Mouse (Mus musculus) C2C12 (cell line): ENCODE measurements around the gene Elovl6. TPM values are rescaled to one million over a fixed set of nuclear protein-coding genes. Genes with fewer than 3 reads are reported as not detected.

Experiments
- H3K27me3 ChIP-seq: one replicate; pipeline ENCODE4 v1.6.1; 2011; ENCODE audit not compliant: control insufficient read depth, insufficient read depth, insufficient read length
- H3K36me3 ChIP-seq: one replicate; pipeline ENCODE4 v1.6.1; 2011; ENCODE audit not compliant: control insufficient read depth, insufficient read depth
- H3K4me3 ChIP-seq: one replicate; pipeline ENCODE4 v1.5.1; 2011; ENCODE audit warnings: mild to moderate bottlenecking, control low read depth; ENCODE audit not compliant: poor library complexity, insufficient read depth, severe bottlenecking
- H3K79me2 ChIP-seq: one replicate; pipeline ENCODE4 v1.6.1; 2011; ENCODE audit not compliant: control insufficient read depth, insufficient read depth
- H3K79me3 ChIP-seq: one replicate; pipeline ENCODE4 v1.6.1; 2011; ENCODE audit warnings: low read depth, control low read depth
- H3ac ChIP-seq: one replicate; pipeline ENCODE3; 2011; ENCODE audit warnings: low read depth; ENCODE audit not compliant: control insufficient read depth, insufficient read length
- CEBPB ChIP-seq: IDR thresholded peaks from one replicate; pipeline ENCODE4 v1.6.1; 2011; ENCODE audit warnings: low read depth, mild to moderate bottlenecking, control low read depth, moderate library complexity
- CTCF ChIP-seq: IDR thresholded peaks from one replicate; pipeline ENCODE4 v1.5.1; 2011; ENCODE audit not compliant: control insufficient read depth, insufficient read depth, insufficient read length
- FOSL1 ChIP-seq: IDR thresholded peaks from one replicate; pipeline ENCODE4 v1.8.0; 2011; ENCODE audit warnings: mild to moderate bottlenecking, low read length; ENCODE audit not compliant: poor library complexity, insufficient read depth, severe bottlenecking
- MAX ChIP-seq: IDR thresholded peaks from one replicate; pipeline ENCODE4 v1.6.1; 2011; ENCODE audit warnings: mild to moderate bottlenecking, control low read depth
- MYOD1 ChIP-seq: IDR thresholded peaks from one replicate; pipeline ENCODE4 v1.6.1; 2011; ENCODE audit warnings: low read depth; ENCODE audit not compliant: control insufficient read depth, insufficient read length
- MYOG ChIP-seq: IDR thresholded peaks from one replicate; pipeline ENCODE4 v1.6.1; 2011; ENCODE audit not compliant: control insufficient read depth, insufficient read length; ENCODE audit errors: extremely low read depth
- USF1 ChIP-seq: IDR thresholded peaks from one replicate; pipeline ENCODE4 v1.6.1; 2011; ENCODE audit warnings: low read depth, mild to moderate bottlenecking, control low read depth, moderate library complexity
- polyA plus RNA-seq: library from polyadenylated mRNA; unstranded; fragments of >200 nt; fragmentation: generic; extraction: Trizol; gene quantifications from one replicate; pipeline ENCODE4 v1.2.1, GENCODE M21; 2012; ENCODE audit warnings: missing spikeins

Elovl6 gene
- polyA plus RNA-seq, 1 experiment = 8.0 TPM

DNA sequence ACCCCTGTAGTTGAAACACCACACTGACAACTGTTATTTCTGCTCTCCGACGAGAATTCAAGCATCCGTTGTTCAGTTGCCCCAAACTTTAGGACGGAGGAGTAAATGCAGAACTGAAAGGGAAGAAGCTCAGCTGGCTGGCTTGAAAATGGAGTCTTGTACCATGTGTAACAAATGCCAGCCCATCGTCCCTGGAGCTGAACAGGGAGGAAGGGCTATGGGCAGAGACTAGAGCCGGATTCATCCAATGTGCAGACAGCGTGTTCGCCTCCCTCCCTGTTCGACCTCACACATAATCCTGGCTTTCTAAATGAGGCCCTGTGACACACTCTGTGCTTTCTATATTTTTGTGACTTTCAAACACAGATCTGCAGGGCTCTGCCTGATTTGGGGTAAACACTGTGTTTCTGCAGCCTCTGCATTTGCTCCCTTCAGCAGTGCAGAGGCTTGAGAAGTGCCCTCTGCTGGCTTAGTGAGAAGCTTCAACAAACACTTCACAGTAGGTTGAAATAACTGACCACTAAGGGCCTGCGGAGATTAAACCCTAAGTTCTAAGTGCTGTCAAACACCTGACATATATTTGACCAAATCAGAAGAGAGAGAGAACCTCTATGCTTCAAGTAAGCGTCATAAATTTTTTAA, 102.2 kb downstream of the Elovl6 start:
- Histone ChIP-seq H3K4me3 (no peak overlapping the region), H3K27me3 (no peaks in the 10 kb centered on the region), H3ac (no peak overlapping the region), H3K36me3 (peaks cover 44% of the 10 kb centered on the region), H3K79me2 (no peaks in the 10 kb centered on the region), H3K79me3 (no peaks in the 10 kb centered on the region)
- TF ChIP-seq MYOG (no peak), USF1 (no peak), CEBPB (no peak), FOSL1 (no peak), MAX (no peak), CTCF (no peak)

DNA sequence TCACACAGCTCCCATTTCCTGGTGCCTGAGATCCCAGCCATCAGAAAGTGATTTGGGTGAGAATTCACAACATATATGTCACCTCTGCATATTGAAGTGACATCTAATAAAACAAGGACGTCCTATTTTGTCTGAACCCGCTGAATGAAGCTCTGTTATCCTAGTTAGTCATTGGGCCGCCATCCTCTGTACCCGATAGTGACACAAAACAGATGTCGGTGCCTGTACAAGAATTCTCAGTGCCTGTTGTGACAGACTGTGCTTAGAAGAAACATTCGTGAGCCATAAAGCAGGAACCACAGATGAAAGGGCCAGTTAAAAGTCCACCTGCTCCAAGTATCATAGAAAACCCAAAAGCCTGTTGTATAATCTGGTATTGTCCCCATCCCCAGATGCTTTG, 105.3 kb downstream of the Elovl6 start:
- Histone ChIP-seq H3K36me3 (peaks cover 15% of the 10 kb centered on the region), H3K4me3 (no peak overlapping the region), H3K27me3 (no peaks in the 10 kb centered on the region), H3K79me3 (no peaks in the 10 kb centered on the region), H3K79me2 (no peaks in the 10 kb centered on the region), H3ac (no peak overlapping the region)
- TF ChIP-seq MAX (no peak), FOSL1 (no peak), USF1 (no peak), MYOD1 (no peak), CTCF (no peak), CEBPB (no peak), MYOG (no peak)

DNA sequence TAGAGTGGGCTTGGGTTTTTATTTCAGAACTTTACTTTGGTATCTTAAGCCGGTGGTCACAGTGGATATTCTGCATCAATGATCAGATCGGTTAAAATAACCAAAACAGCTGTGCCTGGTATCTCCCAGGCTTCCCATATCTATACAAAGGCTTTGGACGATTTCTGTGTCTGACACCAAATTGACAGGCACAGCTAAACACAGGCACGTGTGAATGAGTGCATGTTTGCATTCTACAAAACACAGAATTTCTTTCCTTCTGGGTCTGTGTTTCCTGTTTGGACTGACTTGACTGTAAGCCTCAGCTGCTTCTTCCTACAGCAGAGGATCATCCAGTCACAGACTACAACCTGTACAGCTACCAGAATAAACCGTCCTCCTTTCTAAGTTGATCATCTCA, 107.5 kb downstream of the Elovl6 start:
- no peak overlapping the region for H3K4me3 ChIP-seq
- no peak for TF ChIP-seq MAX
- TF ChIP-seq FOSL1 = no peak
- no peak for TF ChIP-seq CEBPB
- no peak for TF ChIP-seq MYOD1
- TF ChIP-seq CTCF = no peak
- TF ChIP-seq USF1 = no peak
- TF ChIP-seq MYOG = no peak
- no peak overlapping the region for H3ac ChIP-seq
- no peaks in the 10 kb centered on the region for H3K79me2 ChIP-seq
- H3K79me3 ChIP-seq = no peaks in the 10 kb centered on the region
- no peaks in the 10 kb centered on the region for H3K36me3 ChIP-seq
- no peaks in the 10 kb centered on the region for H3K27me3 ChIP-seq

DNA sequence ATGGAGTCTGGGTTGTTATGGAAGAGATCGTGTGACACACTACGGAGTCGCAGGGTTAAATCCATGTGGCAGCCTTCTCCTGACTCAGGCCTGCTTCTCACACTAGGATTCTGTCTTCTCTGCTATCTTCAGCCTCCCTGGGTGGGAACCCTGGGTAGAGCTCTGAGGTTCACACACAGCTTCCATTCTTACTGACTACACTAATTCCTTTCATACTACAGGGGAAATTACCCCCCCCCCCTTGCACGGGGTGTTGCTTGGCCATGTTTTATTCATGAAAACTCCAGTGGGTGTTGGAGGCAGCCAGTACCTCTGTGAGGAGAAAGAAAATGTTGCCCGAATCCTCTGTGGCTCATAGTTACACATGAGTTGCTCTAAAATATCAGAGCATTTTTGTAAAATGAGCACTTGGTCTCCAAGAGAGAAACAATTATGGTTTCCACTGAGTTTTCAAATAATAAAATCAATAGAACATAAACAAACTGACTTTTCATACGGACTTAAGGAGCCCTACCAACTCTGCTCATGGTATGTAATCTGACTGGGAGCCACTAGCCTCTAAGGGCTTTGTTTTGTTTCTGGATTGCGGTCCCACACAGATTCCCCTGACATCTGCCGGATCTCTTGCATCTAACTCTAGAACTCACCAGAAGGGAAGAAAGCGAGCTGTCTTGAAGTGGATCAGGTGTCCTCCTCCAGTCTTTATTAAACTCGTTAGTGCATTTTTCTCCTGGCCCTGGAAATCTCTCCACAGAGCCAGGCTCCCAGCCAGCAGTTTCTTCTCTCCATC, 108.3 kb downstream of the Elovl6 start:
- Histone ChIP-seq H3K4me3 (no peak overlapping the region), H3K27me3 (no peaks in the 10 kb centered on the region)
- TF ChIP-seq CTCF = no peak
- no peak for TF ChIP-seq FOSL1
- TF ChIP-seq CEBPB = no peak
- TF ChIP-seq MYOD1 = no peak
- no peak for TF ChIP-seq MYOG
- TF ChIP-seq USF1 = no peak
- no peak for TF ChIP-seq MAX

DNA sequence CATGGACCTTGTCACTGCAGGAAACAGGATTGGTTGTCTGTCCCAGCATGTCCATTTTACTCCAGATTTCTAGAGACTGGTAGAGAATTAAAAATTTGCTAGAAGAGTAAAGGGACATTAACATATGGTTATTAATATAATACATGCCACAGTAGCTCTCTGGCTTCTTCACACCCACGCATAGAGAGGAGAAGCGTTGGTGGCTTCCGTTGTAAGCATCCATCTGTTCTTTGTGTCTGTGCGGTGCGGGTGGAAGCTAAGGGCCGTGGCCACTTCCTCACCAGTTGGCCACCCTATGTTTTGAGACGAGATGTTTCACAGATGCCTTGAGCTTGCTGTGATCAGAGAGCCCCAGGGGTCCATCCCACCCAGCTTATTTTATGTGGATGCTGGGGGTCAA, 109.5 kb downstream of the Elovl6 start:
- H3ac ChIP-seq = no peak overlapping the region
- TF ChIP-seq FOSL1 (no peak), MYOD1 (no peak), MAX (no peak), MYOG (no peak), USF1 (no peak), CTCF (no peak), CEBPB (no peak)
- no peaks in the 10 kb centered on the region for H3K79me3 ChIP-seq
- no peaks in the 10 kb centered on the region for H3K27me3 ChIP-seq
- no peaks in the 10 kb centered on the region for H3K79me2 ChIP-seq
- no peak overlapping the region for H3K4me3 ChIP-seq
- no peaks in the 10 kb centered on the region for H3K36me3 ChIP-seq

More for the DNA sequence above, 108.3 kb downstream of the Elovl6 start:
- Histone ChIP-seq H3K79me3 (no peaks in the 10 kb centered on the region), H3K36me3 (no peaks in the 10 kb centered on the region), H3K79me2 (no peaks in the 10 kb centered on the region), H3ac (no peak overlapping the region)

DNA sequence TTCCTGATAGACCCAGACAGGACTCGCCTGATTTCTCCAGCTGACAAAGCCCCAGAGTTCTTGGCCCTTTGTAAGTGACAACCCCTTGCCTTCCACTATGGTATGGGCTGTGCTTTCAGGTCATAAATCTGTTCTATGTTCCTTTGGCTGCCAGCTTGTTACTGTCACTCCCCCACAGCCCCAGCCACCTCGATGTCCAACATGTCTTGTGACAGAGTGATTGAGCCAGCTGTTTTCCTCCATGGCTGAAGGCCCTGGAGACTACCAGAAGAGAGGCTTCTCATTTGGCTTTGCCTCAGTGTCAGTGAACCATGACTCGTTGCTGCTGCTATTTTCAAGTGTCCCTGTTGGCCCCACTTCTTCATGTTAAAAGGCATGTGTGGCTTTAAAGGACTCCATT, 113.3 kb downstream of the Elovl6 start:
- H3K79me3 ChIP-seq = no peaks in the 10 kb centered on the region

More for the DNA sequence above, 113.3 kb downstream of the Elovl6 start:
- Histone ChIP-seq H3ac (no peak overlapping the region), H3K36me3 (no peaks in the 10 kb centered on the region), H3K4me3 (no peak overlapping the region), H3K79me2 (no peaks in the 10 kb centered on the region), H3K27me3 (no peaks in the 10 kb centered on the region)
- TF ChIP-seq USF1 = no peak
- no peak for TF ChIP-seq MYOD1
- no peak for TF ChIP-seq CTCF
- TF ChIP-seq MYOG = no peak
- TF ChIP-seq FOSL1 = no peak
- TF ChIP-seq CEBPB = no peak
- no peak for TF ChIP-seq MAX
